Mouse (Mus musculus): ENCODE data around the gene Mmd2. TPM values are rescaled to one million over a fixed set of nuclear protein-coding genes. Genes with fewer than 3 reads are reported as not detected.

Gene Mmd2
- total RNA-seq, 2 experiments from 2014 or later = 159 to 178 TPM

GRCm38 (mm10) chr5:142605288-142605687, 3.3 kb downstream of the Mmd2 start:
- no peak for DNase-seq

DNA sequence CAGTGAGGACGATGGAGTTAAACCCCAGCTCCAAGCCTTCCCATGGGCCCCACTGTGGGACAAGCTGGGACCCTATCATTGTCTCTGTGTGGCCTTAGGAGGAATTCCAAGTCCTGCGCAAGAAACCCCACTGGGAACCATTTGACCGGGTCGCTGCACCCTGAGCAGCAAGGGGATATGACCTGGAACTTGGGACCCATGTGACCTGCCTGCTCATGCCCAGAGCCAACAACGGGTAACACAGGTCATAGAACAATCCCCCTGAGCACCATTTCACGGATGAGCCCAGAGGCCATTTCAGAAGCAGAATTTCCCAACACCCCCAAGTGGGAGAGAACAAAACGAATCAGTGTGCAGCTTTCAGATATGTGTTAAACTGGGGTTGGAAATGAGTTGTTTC, 4.2 kb downstream of the Mmd2 start:
- no peak for DNase-seq

GRCm38 (mm10) chr5:142597648-142598390, 10.8 kb downstream of the Mmd2 start:
- no peak for DNase-seq

- no peak for DNase-seq
Measured at GRCm38 (mm10) chr5:142596723-142597122, 11.9 kb downstream of the Mmd2 start.

- DNase-seq = peak; percentile 70 to 74
Measured at GRCm38 (mm10) chr5:142595698-142596097, 12.9 kb downstream of the Mmd2 start.

GRCm38 (mm10) chr5:142590953-142591616, 17.5 kb downstream of the Mmd2 start:
- no peak for DNase-seq

GRCm38 (mm10) chr5:142583616-142584126, 24.9 kb downstream of the Mmd2 start:
- DNase-seq = peak; percentile 65 to 66

DNA sequence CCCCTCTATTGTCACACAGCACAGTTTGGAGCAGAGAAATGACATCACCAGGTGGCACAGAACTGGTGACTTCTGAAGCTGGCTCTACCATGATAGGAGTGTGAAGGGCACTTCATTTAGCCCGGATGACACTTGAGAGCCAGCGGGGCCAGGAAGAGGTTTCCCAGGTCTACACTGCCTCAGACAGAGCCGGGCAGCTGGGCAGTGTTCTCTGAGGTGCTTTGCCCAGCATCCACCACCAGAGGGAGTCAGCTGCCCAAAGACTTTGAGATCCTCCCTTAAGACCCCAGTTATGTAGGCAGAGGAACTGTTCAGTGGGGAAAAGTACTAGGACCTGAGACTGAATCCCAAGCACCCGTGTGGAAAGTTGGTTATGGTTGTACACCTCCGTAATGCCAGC, 27.1 kb downstream of the Mmd2 start:
- peak; percentile 63 to 68 for DNase-seq

DNA sequence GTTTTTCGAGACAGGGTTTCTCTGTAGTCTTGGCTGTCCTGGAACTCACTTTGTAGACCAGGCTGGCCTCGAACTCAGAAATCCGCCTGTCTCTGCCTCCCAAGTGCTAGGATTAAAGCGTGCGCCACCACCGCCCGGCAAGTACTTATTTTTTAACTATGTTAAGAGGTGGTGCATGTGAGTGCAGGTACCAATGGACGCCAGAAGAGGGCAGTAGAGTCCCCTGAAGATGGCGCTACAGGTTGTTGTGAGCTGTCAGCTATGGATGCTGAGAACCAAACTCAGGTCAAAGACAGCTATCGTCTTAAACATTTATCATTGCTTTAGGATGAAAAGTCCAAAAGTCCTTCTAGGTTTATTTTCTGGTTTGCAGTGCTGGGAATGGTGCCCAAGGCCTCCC, 30.4 kb downstream of the Mmd2 start:
- DNase-seq = no peak

DNA sequence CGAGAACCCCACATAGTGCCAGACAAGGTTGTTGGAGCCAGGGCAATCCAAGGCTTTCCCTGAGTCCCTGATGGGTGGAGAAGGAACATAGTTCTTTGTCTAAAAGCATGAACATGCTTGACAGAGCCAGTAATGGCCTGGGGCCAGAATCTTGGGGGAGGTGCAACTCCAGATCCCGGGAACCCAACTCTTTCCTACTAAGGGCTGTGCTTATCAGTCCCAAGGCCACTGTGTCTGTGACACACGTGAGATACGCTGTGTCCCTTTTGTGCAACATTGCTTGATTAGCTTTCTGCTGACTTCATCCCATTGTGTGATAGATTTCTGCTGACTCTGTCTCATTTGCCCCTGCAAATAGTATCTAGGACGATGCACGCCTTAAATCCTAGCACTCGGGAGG, 31.8 kb downstream of the Mmd2 start:
- DNase-seq = no peak

DNA sequence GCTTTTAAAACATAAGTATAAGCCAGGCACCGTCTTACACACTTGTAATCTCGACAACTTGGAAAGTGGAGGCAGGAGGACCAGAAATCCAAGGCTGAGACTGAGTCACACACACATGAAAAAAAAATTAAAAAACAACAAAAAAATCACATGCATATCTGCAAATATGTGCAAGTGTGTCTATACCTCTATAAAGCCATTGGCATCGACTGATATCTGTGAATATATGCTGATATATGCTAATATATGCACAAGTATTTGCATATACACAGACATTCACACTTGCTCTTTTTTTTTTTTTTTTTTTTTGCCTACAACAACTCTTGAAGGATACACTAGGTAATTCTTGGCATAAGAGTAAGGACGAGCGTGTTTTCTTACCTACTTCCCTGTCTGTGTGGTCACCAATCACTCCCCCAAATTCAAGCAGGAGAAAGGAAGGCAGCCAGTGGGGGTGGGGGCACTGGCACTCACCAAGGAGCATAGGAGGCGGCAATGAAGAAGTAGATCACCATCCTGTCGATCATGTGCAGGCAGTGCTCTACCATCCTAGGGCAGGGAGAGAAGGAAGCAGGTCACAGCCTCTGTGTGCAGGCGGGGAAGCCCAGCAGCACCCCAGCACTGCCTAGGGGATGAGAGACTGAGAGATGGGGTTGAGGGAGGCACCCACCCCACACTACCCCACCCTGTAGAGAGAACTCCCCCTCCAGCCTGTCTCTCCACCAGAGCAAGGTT, 34.1 kb downstream of the Mmd2 start:
- no peak for DNase-seq

- no peak for DNase-seq
Measured at GRCm38 (mm10) chr5:142564606-142565005, 44.0 kb downstream of the Mmd2 start.

GRCm38 (mm10) chr5:142560261-142560660, 48.3 kb downstream of the Mmd2 start:
- DNase-seq = no peak

- peak; percentile 85 to 86 for DNase-seq
Measured at GRCm38 (mm10) chr5:142557397-142558067, 51.1 kb downstream of the Mmd2 start.

GRCm38 (mm10) chr5:142556721-142557120, 51.9 kb downstream of the Mmd2 start:
- no peak for DNase-seq

DNA sequence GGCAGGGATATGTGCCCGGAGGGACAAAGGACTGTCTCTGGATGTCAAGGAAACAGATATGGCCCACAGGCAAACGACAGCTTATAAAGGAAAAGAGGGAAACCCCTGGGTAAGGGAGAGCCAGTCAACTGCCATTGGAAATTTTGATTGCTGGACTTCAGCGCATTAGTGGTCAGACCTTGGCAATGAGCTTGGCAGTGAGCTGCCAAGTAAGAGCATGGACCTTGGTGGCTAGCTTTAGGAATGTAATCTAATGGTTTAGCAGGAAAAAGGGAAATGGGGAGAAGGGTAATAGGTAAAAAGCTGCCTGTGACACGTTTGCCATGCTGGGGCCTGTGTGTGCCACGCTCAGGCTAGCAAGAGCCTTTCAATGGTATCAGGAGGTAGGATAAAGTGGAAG, 52.7 kb downstream of the Mmd2 start:
- no peak for DNase-seq

GRCm38 (mm10) chr5:142550706-142551652, 57.6 kb downstream of the Mmd2 start, which contains the start of gene Radil:
Gene Radil (minus strand): TSS chr5:142551098.
- peak; percentile 96 to 97 for DNase-seq

DNA sequence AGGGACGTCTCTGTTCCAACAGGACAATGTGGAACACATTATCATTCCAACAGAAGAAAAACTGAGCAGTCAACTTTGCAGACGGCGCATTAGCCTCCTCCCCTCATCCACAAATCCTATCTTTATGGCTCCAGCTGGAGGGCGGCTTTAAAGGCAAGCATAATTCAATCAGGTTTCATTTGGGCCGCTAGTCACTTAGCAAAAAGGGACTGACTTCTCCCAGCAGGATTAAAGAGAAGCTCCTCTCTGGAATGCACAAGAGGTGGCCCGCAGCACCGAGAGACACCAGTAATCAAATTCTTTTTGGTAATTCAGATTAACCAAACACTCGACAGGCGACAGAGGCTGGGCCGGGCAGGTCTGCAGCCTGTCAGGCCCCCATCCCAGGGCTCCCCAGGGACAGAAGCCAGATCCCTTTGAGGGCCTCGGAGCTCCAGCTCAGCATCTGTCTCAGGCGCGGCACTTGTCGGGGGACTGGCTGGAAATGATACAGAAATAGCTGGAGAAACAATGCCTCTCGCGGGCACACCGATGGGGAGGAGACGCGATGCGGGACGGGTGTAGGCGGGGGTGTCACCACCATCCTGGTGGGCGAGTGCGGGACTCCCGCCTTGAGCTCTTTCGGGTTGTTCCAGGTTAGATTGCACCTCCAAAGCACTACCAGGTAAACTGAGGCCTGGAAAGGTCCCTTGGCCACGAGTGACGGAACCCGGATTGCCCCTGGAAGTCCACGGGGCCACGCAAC, 58.5 kb downstream of the Mmd2 start:
- peak; percentile 35 to 43 for DNase-seq

GRCm38 (mm10) chr5:142549441-142549840, 59.2 kb downstream of the Mmd2 start:
- DNase-seq = no peak

DNA sequence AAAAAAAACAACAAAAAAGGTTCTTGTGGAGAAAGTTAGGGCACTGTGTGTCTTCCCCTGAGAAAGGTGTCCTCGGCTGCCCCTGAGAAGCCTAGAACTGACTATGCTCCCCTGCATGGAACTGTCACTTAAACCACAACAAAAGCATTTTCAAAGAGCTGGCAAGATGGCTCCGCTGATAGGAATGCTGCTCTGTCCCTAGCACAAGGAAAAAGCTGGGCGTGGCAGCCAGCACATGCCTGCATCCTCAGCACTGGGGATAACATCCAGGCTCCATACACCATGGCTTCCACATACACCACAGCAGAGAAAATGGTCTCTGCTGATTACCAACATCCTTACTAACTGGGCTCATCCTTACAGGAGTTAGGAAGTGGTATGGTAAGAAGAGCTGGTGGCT, 61.5 kb downstream of the Mmd2 start:
- no peak for DNase-seq

GRCm38 (mm10) chr5:142546344-142546743, 62.3 kb downstream of the Mmd2 start:
- no peak for DNase-seq
